19 mouse cellular contexts compared by ENCODE assay signal in genomic region chr11:103335561-103335960, GRCm38 (mm10). TPM values are rescaled to one million over a fixed set of nuclear protein-coding genes. Genes with fewer than 3 reads are reported as not detected.
DNase-seq lines count a peak whose midpoint lies in the region; ATAC-seq and TF ChIP-seq lines count a peak whose summit lies in the region.
"Had no signal": no experiment of that assay in that cellular context is flagged by ENCODE, and none has a peak within 500 bp of the region (broad histone marks: within the 10 kb centered on the region; RNA-seq: fewer than 3 reads in every experiment).

No protein-coding gene starts in this region.

- DNase-seq in 3T3-L1 (ENCODE audit: low read depth, low spot score), result peak; percentile 76
- DNase-seq in adipocyte (ENCODE audit: low spot score), result peak; percentile 80
- DNase-seq in kidney, postnatal 25 days, result peak; percentile 75 to 87
- DNase-seq in layer of hippocampus, adult 2 months (ENCODE audit: low spot score in 2 of 2), result no peak
- no peak for DNase-seq in cerebellum, postnatal 10 days
- DNase-seq: adrenal gland, postnatal 25 days; cerebellum, adult 9-10 months; gastrocnemius, postnatal 25 days; lung, adult 18-20 months; thymus, adult 2 months had no signal

- no peak overlapping the region for H3K9ac ChIP-seq in intestine, embryonic 16.5 days (ENCODE audit: low read depth, low read length)
- no peak overlapping the region for H3K9ac ChIP-seq in intestine, embryonic 15.5 days
- H3K9ac ChIP-seq: heart, embryonic 13.5 days; hindbrain, embryonic 15.5 days; limb, embryonic 13.5 days; midbrain, embryonic 15.5 days had no signal

- peak overlapping the region; percentile 33; the same call in 1 of the 2 replicates for H3K27ac ChIP-seq in intestine, embryonic 16.5 days (ENCODE audit: low read length)
- H3K27ac ChIP-seq in intestine, embryonic 15.5 days, result no peak overlapping the region
- no peak overlapping the region for H3K27ac ChIP-seq in layer of hippocampus, adult 2 months
- H3K27ac ChIP-seq: heart, embryonic 13.5 days; hindbrain, embryonic 15.5 days; left cerebral cortex, adult 2 months; limb, embryonic 13.5 days; midbrain, embryonic 15.5 days had no signal

- H3K4me1 ChIP-seq in intestine, embryonic 16.5 days (ENCODE audit: control insufficient read depth, insufficient read depth, low read length), result peaks cover 25% of the 10 kb centered on the region
- peaks cover 26% of the 10 kb centered on the region for H3K4me1 ChIP-seq in intestine, embryonic 15.5 days (replicated peaks)

- no peaks in the 10 kb centered on the region for H3K9me3 ChIP-seq in intestine, embryonic 16.5 days (ENCODE audit: control insufficient read depth, low read length)
- no peaks in the 10 kb centered on the region for H3K9me3 ChIP-seq in intestine, embryonic 15.5 days
- H3K9me3 ChIP-seq: heart, embryonic 13.5 days; hindbrain, embryonic 15.5 days; limb, embryonic 13.5 days; midbrain, embryonic 15.5 days had no signal

- no peaks in the 10 kb centered on the region for H3K27me3 ChIP-seq in intestine, embryonic 16.5 days (replicated peaks; ENCODE audit: control insufficient read depth, insufficient read depth, low read length)
- H3K27me3 ChIP-seq in intestine, embryonic 15.5 days (replicated peaks), result peaks cover 15% of the 10 kb centered on the region

- H3K36me3 ChIP-seq in intestine, embryonic 16.5 days (ENCODE audit: control insufficient read depth, insufficient read depth, low read length), result peaks cover 3% of the 10 kb centered on the region; the same call in 1 of the 2 replicates
- 0 out of 2 replicates have a peak, but pooled peaks cover 3% of the 10 kb centered on the region for H3K36me3 ChIP-seq in intestine, embryonic 15.5 days
- H3K36me3 ChIP-seq: heart, embryonic 13.5 days; hindbrain, embryonic 15.5 days; limb, embryonic 13.5 days; midbrain, embryonic 15.5 days had no signal

- 75% methylated on average over 5 of the region's 5 CpGs for WGBS in intestine, embryonic 16.5 days
- WGBS in intestine, embryonic 15.5 days, result 78% methylated on average over 5 of the region's 5 CpGs

- TF ChIP-seq CTCF in layer of hippocampus, adult 2 months (conservative IDR thresholded peaks at IDR 0.05), result no peak

- H3K4me2 ChIP-seq in intestine, embryonic 16.5 days (ENCODE audit: low read depth, low read length), result no peak overlapping the region
- H3K4me2 ChIP-seq in intestine, embryonic 15.5 days (replicated peaks), result no peak overlapping the region
- H3K4me2 ChIP-seq: heart, embryonic 13.5 days; hindbrain, embryonic 15.5 days; limb, embryonic 13.5 days; midbrain, embryonic 15.5 days had no signal

- H3K4me3 ChIP-seq in intestine, embryonic 16.5 days (ENCODE audit: low read length), result no peak overlapping the region
- H3K4me3 ChIP-seq in intestine, embryonic 15.5 days (replicated peaks), result no peak overlapping the region
- no peak overlapping the region for H3K4me3 ChIP-seq in layer of hippocampus, adult 2 months
- H3K4me3 ChIP-seq: heart, embryonic 13.5 days; hindbrain, embryonic 15.5 days; left cerebral cortex, adult 2 months; limb, embryonic 13.5 days; midbrain, embryonic 15.5 days had no signal

- ATAC-seq in intestine, embryonic 16.5 days, result no peak
- no peak for ATAC-seq in intestine, embryonic 15.5 days
- no peak for ATAC-seq in activated CD4-positive, CD25-positive, alpha-beta regulatory T cell, adult 4 months
- ATAC-seq: CD4-positive, CD25-positive, alpha-beta regulatory T cell, adult 4 months; midbrain, embryonic 15.5 days had no signal

RNA-seq across cellular contexts. Expression of gene Arhgap27, which starts 27.9 kb away (rescaled TPM):
- 40.2 and 42.3 TPM in 2 replicates for polyA plus RNA-seq in intestine, embryonic 16.5 days (2015; fragmentation: Nextera tagmentation; extraction: Ambion mirVana)
- 33.0 and 36.2 TPM in 2 replicates for polyA plus RNA-seq in intestine, embryonic 15.5 days (2015; fragmentation: Nextera tagmentation; extraction: Ambion mirVana)
- 10 to 100 TPM; 11.8 to 14.0 TPM for total RNA-seq in layer of hippocampus, adult 2 months (2021)
- polyA plus RNA-seq in activated CD4-positive, CD25-positive, alpha-beta regulatory T cell, adult 4 months (2017; shearing (Covaris generic)), result 10 to 100 TPM; 25.5 to 33.2 TPM

Comparison
In these comparisons a context has a peak if more than half of its experiments do, and no peak if none do; other contexts are left out.
1. DNase-seq: peak in 3T3-L1 (single experiment), adipocyte (single experiment) and kidney, postnatal 25 days (2 of 2); none in layer of hippocampus, adult 2 months (0 of 2) and cerebellum, postnatal 10 days (0 of 2).